Mouse (Mus musculus): ENCODE measurements around the gene Hmga1. TPM values are rescaled to one million over a fixed set of nuclear protein-coding genes. Genes with fewer than 3 reads are reported as not detected.
A peak's percentile ranks its signal among the peaks of the same experiment; 100 is the strongest.

Gene Hmga1
- 10 to 100 TPM; 41.2 to 45.0 TPM for total RNA-seq (2021)

DNA sequence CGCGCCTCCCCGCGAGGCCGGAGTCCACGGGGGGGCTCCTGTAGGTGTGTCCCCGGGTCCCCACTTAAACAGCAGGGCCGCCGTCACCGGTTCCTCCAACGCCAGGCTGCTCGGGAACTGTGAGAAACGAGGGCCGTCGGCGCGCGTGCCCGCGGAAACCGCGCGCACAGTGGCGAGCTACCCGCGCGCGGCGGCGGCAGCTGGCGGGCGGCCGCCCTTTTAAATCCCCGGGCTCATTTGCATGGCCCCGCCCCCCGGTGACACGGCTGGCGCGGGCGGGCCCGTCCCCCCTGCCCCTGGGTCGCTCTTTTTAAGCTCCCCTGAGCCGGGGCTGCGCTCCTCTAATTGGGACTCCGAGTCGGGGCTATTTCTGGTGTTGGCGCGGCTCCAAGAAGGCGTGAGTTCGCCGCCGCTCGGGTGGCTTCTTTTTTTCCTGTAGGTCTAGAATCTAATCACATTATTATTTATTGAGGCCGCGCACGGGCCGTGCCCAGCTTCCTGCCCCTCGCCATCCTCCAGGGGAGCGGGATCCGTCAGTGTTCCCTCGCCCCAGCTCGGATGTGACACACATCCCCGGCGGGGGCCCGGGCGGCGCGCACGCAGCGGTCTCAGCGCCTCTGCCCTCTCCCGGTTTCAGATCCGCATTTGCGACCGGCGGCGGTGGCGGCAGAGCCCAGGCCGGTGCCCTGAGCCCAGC, at the start of gene Hmga1:
Gene Hmga1, plus strand, starts transcription at position 183 of the 697 bp plus-strand sequence.
- intact Hi-C loops (cut with DNase I) = no loop called here
- peak; percentile 87 to 90 for DNase-seq

DNA sequence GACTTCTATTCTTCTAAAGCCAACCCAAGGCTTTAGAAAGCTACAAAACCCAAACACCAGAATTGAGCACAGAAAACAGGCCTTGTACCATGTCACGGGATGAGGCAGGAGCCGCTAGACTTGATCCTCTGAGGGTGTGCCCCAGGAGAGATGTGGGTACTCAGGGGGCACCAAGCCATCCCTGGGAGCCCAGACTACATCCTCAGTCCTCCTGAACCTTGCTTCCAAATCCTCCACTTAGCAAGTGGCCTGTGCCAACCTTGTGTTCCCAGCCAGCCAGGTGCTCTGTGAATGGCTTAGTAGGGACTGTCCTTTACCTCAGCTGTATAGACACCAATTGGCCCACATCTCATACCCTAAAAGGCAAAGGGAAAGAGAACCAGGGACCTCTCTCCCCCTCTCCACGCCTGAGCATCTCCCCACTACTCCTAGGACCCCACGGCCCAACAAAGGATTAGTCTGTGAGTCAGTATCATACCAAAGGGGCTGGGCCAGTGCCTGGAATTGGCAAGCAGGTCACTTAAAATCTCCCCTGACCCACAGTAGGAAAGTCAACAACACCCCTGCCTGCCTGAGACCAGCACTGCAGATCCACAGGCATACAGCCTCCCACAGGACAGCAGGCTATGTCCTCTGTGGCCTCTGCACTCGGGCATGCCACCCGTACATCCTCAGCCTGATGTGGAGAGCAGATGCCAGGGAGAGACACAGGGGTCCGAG, 49.3 kb upstream of the Hmga1 start:
- no peak for DNase-seq
- intact Hi-C loops (cut with DNase I) = no loop called here

DNA sequence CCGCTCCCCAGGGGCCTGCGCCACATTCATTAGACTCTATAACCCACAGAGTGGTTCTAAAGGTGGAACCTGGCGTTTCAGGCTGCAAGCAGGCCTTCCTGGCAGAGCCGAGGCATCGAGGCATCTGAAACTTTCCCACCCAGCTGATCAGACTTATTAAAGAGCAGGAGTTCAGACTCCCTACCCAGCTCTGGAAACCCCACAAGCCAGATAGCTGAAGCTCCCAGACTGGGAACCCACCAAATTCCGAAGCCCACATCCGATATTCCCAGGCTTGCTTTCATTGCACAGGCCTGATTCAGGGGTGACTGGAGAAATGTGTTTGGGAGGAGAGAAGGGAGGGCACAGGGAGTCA, 48.7 kb upstream of the Hmga1 start:
- intact Hi-C loops (cut with DNase I) = no loop called here
- DNase-seq = no peak

DNA sequence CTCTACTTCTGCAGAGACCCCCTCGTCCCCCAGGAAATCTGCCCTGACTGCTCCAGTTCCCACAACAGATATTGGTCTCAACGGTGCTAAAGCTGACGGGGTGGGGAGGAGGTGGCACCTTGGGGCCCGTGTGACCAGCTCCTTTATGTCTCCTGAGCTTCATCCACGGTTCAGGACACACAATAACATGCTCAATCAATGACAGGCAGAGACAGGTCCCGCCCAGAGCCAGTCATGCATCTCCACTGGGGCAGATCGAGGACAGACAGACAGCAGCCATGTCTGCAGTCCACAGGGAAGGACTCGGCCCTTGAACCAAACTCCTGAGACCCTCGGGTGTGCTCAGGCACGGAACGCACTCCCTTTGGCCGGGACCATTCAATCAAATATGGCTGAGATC, 48.3 kb upstream of the Hmga1 start:
- intact Hi-C loops (cut with DNase I) = no loop called here

DNA sequence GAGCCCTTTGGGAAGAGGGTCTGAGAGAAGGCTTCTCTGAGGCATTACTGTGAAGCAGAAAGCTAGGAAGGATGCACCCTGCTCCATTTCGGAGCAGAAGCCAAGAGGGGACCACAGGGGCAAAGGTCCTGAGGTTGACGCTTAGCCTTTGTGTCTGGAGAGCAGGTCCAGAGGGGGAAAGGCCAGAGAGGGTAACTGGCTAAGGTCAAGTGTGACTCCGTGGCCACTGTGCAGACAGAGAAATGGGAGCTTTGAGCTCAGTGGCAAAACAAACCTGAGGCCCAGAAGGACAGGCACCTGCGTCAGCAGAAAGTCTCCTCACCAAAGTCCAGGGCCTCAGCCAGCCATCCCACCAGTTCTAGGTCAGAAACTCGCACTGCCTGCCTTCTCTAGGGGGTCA, 47.8 kb upstream of the Hmga1 start:
- DNase-seq = no peak
- intact Hi-C loops (cut with DNase I) = no loop called here

More for the DNA sequence above, 48.3 kb upstream of the Hmga1 start:
- no peak for DNase-seq

DNA sequence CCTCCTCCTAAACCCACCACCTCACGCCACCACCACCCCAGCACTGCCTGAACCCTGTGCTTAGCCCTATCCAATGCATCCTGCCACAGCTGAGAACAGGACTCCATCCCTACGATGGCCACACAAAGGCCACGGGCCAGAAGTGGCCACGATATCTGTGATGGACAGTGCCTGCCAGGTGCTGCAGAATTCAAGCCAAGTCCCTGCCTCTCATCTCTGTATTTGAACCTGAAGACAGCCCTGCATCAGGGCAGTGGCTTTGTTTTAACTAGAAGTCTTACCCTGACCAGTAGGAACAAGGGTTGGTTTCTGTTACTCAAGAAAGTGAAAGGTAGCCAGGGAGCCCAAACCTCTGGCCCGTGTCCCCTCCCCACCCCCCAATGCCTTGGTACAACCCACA, 47.2 kb upstream of the Hmga1 start:
- intact Hi-C loops (cut with DNase I) = no loop called here
- no peak for DNase-seq

DNA sequence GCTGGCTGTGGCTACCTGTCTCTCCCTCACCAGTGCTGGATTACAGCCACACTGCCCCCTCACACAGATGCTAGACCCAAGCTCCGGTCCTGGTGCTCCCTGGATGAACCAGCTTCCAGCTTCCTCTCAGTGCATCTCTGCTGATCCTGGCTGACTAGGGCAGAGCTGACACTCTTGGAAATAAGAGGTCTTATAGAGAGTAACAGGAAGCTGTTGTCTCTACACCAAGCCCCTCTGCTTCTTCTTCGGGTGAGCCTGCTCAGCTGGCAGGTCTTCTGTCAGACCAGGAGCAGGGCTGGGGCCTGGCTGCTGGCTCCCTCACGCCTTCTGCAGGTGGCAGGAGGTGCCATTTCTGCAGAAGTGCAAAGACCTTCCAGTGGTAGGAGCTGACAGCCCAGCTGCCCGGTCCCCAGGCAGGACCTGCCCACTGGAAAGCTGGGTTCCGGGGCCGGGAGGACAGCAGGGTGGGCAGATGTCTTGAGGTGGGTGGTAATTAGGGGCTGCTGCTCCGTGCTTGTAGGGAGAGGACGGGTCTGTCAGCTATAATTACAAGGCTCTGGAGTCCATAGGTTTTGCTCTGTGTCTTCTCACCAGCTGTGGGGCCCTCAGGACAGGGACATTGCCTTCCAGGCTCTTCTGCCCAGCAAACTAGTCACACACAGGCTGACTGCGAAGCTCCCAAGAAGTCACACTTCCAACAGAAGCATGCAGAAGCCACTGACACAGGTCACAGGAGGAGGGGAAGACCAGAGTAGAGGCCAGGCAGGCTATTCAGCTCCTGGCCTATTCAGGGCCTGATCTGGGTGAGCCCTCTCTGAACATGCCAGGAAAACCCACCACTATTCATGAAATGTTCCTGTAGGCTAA, 45.8 kb upstream of the Hmga1 start:
- intact Hi-C loops (cut with DNase I) = no loop called here
- no peak for DNase-seq

DNA sequence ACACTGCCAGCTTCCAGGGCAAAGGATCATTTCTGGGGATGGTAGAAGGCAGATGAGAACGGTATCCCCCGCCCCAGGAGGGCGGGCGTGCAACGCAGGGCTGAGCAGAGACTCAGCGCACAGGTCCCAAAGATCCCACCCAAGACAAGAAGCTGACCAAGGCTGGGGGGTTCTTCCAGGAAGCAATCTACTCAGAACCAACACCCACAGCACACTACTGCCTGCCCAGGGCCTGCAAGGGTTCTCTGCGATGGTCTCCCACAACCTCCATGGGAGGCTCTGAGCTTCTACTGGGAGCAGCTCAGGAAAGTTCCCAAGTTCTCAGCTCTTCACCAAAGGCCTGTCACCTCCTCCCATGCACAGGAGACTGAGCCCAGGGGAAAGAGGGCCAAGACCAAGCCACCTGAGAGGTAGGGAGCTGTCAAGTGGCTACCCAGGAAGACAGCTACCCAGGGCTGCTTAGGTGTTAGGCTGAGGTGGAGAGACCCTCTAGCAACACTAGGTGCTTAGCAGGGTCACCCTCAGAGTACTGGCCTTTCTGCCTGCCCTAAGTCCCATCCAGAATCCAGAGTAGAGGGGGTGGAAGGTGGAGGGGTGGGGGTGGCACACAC, 45.1 kb upstream of the Hmga1 start:
- intact Hi-C loops (cut with DNase I) = no loop called here
- no peak for DNase-seq

DNA sequence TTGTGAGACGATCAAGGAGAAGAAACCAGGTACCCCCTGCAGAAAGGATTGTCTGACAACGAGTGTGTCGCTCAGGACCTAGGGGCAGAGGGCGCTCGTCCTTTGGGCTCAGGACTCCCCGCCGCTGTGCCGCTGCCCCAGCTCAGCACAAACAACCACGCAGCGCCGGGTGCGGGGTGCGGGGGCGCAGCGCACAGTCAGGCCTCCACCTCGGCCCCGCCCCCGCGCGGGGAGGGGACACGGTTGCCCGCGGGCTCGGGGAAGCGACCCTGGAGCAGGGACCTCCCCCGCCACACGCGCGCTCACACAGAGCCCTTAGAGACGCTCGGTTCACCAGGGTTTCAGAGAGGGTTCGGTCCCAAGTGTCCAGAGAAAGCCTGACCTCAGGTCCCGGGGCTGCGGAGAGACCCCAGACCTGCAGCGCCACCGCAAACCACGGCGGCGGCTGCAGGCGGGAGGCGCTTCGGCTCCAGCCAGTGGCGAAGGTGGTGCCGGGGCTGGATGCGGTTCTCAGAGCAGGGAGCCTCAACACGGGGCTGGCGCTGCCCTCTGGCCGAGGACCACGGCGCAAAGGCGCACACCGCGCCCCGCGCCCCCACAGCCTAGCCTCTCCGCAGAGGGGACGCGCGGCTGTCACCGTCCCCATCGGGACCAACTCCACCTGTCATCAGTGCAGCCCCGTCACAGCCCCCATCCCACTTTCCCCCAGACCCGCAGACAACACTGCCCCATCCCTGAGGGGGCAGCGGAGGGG, 44.3 kb upstream of the Hmga1 start:
- intact Hi-C loops (cut with DNase I) = no loop called here
- no peak for DNase-seq

DNA sequence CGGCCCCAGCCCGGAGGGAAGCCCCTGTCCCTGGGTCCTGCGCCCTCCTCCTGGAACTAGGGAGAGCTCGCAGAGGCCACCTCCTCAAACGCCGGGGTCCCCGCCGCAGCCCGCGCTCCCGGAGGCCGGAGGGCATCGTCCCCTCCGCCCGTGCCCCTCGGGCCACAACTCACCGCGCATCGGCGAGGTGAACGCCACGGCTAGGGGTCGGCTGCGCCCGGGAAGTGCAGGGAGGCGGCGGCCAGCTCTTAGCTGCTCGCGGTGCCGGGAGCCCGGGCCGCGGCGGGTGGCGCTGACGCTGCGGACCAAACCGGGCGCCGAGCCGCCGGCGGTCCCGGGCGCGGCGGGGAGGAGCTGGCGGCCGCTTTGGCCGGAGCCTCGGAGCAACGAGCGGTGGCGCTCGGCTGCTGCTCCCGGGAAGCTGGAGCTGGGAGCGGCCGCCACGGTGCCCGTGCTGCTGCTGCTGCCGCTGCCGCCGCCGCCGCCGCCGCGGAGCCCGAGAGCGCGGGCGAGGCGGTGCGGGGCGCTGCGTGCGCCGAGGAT, 43.6 kb upstream of the Hmga1 start:
- intact Hi-C loops (cut with DNase I) = no loop called here
- peak; percentile 10 to 13 for DNase-seq

DNA sequence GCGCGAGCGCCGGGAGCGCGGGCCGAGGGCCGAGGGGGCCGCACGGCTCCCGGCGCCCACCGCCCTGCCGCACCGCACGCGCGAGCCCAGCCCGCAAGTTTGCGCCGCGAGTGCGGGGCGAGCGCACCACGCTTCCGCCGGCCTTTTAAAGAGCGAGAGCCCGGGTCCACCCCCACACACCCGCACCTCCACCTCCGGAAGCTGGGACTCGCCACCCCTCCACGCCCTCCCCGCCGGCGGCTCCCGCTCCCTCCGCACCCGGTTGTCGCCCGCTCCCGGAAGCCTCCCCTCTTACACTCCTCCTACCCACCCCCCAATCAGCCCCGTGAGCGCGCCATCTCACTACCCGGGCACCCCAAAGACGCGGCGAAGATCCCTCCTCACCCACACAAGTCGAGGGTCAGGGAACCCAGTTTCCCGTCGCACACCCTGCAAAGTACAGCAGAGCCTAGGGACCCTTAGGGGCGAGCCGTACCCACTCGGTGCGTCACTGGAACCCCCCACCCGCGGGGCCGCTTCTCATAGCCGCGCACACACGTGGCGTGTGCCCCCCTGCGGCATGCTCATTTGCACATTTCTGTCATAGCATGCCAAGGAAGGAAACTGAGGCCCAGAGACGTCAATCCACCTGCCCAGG, 42.9 kb upstream of the Hmga1 start:
- no peak for DNase-seq
- intact Hi-C loops (cut with DNase I) = no loop called here

DNA sequence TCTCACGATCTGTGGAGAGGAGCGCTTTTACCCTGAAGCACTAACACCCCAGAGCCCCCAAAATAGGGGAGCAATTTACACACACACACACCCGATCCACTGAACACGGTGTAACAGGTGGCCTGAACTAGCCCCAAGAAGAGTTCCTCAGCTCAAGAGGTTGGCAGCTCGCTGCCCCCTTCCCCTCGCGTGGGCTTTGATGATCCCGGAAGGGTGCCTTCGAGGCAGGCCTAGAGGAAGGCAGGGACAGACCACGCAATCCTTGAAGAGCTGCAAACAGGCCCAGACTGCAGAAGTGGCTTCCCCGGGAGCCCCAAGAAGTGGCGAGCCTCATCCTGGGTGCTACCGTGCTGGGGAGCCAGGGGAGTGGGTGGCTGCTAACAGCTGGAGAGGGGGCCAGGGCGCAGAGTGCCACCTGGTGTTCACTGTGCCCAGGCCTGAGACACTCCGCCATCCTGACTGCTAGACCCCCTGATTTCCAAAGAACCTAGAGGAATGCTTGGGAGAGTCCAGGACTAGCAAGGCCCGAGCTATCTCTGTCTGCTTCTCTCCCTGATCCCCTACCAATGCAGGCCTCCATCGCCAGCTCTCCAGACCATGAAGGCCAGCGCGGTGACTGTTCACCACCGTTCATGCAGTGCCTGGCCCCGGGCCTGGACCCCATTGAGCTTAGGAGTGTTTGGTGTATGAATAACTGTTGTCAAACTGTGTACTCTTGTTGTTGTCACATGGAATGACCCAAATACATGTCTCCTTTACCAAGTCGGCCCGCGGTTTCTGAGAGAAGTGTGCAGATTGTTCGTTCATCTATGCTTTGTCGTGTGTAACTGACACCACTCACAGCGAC, 42.2 kb upstream of the Hmga1 start:
- DNase-seq = peak in 1 of 2 experiments; percentile 15
- intact Hi-C loops (cut with DNase I) = no loop called here

DNA sequence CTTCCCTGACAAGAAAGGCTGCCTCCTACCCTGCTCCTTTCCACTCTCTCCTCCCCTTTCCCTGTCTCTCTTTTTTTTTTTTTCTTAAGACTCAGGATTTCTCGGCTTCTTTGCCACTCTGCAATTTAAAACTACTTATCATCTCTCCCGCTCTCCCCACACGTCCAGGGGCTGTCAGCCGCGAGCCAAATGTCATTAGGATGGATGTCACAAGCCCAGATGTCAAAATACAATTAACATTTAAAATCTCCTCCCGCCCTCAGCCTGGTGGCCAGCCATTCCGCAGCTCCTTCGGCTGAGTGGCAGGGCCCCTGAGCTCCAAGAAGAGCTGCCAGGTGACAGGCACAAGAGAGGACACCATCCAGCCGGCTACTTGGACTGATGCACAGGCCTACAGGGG, 38.0 kb upstream of the Hmga1 start:
- no peak for DNase-seq
- intact Hi-C loops (cut with DNase I) = loop anchor here (2.0 kb wide), 1 partner anchor 305 kb away; no protein-coding TSS in a partner anchor

DNA sequence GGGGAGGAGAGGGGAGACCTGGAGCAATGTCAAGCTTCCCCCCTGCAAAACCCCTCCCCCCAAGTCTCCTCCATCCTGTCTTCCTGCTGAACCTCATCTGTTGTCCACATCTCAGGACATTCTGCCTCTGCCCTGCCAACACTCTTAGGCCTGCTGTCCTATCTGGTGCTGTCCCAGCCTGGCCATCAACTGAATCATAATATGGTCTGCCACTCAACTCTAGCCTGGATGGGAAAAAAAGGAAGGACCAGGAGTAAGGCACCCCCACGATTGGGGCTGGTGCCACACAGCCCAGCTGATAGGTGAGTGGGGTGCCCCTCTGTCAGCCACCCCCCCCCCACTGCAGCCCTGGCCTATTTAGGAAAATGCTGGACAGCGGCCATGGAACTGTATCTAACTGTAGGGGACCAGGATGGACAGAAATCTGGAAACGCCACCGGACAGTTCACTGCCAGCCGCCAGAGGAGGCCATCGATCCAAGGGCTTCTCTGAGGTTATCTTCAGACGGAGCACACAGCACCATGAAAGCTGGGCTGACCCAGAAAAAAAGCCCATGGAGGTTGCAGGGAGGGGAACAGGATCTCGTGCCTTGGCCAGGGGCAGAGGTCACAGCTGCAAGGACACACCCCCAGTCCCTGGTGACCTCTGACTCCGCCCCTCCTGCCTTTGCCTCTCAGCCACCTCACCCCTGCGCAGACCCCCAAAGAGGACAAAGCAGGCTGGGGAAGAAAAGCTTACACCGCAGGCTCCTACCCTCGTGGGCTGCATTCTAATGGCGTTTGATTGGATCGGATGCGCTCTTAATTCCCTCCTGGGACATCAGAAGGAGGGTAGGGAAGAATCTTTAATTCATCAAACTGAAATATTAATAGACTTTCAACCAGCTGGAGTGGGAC, 37.3 kb upstream of the Hmga1 start:
- intact Hi-C loops (cut with DNase I) = loop anchor here (2.0 kb wide), 1 partner anchor 306 kb away; no protein-coding TSS in a partner anchor
- no peak for DNase-seq

DNA sequence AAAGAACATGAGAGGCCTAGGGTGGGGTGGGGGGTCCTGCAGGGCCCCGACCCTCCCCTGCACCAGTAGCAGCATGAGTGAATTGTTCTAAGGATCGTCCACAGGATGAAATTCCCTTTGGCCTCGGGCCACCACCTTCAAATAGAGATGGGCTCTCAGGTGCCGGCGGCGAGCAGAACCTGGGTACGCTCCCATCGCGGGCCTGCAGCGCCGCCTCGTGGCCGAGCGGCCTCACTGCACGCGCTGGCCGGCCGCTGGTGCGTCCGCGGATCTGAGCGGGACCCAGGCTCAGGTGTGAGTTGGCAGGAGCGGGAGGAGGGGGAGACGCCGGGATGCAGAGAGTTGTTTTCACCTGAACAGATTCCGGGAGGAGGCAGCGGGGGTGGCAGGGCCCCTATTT, 35.7 kb upstream of the Hmga1 start:
- intact Hi-C loops (cut with DNase I) = loop anchor here (1.0 to 5.0 kb wide), 3 partner anchors 263 to 488 kb away; no protein-coding TSS in a partner anchor
- DNase-seq = peak; percentile 51 to 71

DNA sequence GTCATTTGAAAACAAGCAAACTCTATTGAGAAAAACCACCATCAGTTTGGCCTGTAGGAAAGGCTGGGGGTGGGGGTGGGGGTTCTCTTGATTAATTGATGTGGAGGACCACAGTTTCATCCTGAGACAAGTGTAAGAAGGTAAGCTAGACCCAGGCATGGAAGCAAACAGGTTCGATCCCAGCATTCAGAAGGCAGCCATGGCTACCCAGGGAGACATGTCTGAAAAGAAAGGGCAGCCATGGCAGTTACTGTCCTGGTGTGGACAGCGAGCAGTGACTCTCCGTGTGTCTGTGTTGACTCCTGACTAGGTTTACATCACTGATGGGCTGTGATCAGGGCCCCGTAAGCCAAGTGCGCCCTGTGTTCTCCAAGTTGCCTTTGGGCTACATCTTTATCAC, 35.0 kb upstream of the Hmga1 start, which contains the start of gene Grm4:
Gene Grm4, minus strand, starts transcription at position 101 of the 400 bp plus-strand sequence.
- no peak for DNase-seq
- intact Hi-C loops (cut with DNase I) = loop anchor here (5.0 kb wide), 2 partner anchors 264 to 489 kb away; no protein-coding TSS in a partner anchor

DNA sequence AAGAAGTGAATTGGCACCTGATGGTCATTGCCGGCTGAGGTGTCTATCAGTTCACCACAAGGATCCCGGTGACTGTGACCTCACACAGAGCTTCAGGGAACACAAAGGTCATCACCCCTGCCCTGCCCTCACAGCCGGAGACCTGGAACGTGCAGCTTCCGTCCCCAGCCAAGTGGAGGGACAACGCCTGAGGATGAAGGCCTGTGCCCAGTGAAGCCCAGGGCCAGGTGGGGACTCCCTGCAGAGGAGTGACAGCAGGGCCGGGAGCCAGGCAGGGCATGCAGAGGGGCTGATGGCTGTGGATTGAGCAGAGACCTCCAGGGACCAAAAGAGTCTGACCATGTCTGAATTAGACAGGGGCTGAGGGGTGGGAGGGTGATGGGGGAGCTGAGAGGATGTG, 33.2 kb upstream of the Hmga1 start:
- intact Hi-C loops (cut with DNase I) = loop anchor here (5.0 kb wide), 2 partner anchors 266 to 491 kb away; no protein-coding TSS in a partner anchor
- no peak for DNase-seq
